Mouse (Mus musculus) kidney, adult 8-10 months (tissue): ENCODE measurements around the gene Nme7.

Experiments used
- DNase-seq, 2 experiments: peaks; one replicate each; pipeline ENCODE4 v3.0.0; 2022

Gene Nme7

GRCm38 (mm10) chr1:164303821-164304220, at the start of gene Nme7:
TSS of gene Nme7 (plus strand) at chr1:164304121.
- DNase-seq: no peak

- DNase-seq: no peak
Observed at GRCm38 (mm10) chr1:164254836-164255235, 49.1 kb upstream of the Nme7 start.

- no peak for DNase-seq
Observed at GRCm38 (mm10) chr1:164260171-164261028, 43.5 kb upstream of the Nme7 start.

GRCm38 (mm10) chr1:164261553-164261952, 42.4 kb upstream of the Nme7 start:
- no peak for DNase-seq

GRCm38 (mm10) chr1:164270941-164271340, 33.0 kb upstream of the Nme7 start:
- no peak for DNase-seq

- DNase-seq: no peak
Observed at GRCm38 (mm10) chr1:164273659-164274058, 30.3 kb upstream of the Nme7 start.

- peak; percentile 95 for DNase-seq
Observed at GRCm38 (mm10) chr1:164275455-164275954, 28.4 kb upstream of the Nme7 start, which contains the start of gene Ccdc181. TSS of gene Ccdc181 (plus strand) at chr1:164275585.

GRCm38 (mm10) chr1:164276552-164276951, 27.4 kb upstream of the Nme7 start:
- no peak for DNase-seq

GRCm38 (mm10) chr1:164279332-164279731, 24.6 kb upstream of the Nme7 start:
- no peak for DNase-seq

- DNase-seq: no peak
Observed at GRCm38 (mm10) chr1:164284007-164284406, 19.9 kb upstream of the Nme7 start.

GRCm38 (mm10) chr1:164287406-164287805, 16.5 kb upstream of the Nme7 start:
- no peak for DNase-seq

GRCm38 (mm10) chr1:164292040-164292439, 11.9 kb upstream of the Nme7 start:
- DNase-seq: no peak

GRCm38 (mm10) chr1:164294071-164294470, 9.8 kb upstream of the Nme7 start:
- DNase-seq: no peak

GRCm38 (mm10) chr1:164296473-164296872, 7.4 kb upstream of the Nme7 start:
- no peak for DNase-seq

GRCm38 (mm10) chr1:164301949-164302348, 2.0 kb upstream of the Nme7 start:
- DNase-seq: no peak

GRCm38 (mm10) chr1:164307124-164307751, 3.3 kb downstream of the Nme7 start, which contains the start of gene Blzf1:
TSS of gene Blzf1 (minus strand) at chr1:164307489.
- DNase-seq: peak; percentile 97 to 98

- no peak for DNase-seq
Observed at GRCm38 (mm10) chr1:164307922-164308321, 4.0 kb downstream of the Nme7 start.

- no peak for DNase-seq
Observed at GRCm38 (mm10) chr1:164314085-164314484, 10.2 kb downstream of the Nme7 start.

GRCm38 (mm10) chr1:164315266-164315665, 11.3 kb downstream of the Nme7 start:
- DNase-seq: peak in 1 of 2 experiments; percentile 44

GRCm38 (mm10) chr1:164316697-164317096, 12.8 kb downstream of the Nme7 start:
- DNase-seq: peak; percentile 25 to 74

- no peak for DNase-seq
Observed at GRCm38 (mm10) chr1:164317261-164317660, 13.3 kb downstream of the Nme7 start.

GRCm38 (mm10) chr1:164318474-164318873, 14.6 kb downstream of the Nme7 start:
- DNase-seq: peak in 1 of 2 experiments; percentile 49

GRCm38 (mm10) chr1:164319542-164320140, 15.7 kb downstream of the Nme7 start:
- DNase-seq: no peak
